Mouse (Mus musculus) cerebellum, postnatal 10 days (tissue): ENCODE results near the gene Zfp827.

Experiments used
- DNase-seq, 2 experiments: peaks; one replicate each; pipeline ENCODE4 v3.0.0; 2021; ENCODE audit warnings: mixed read lengths in 2 of 2

The Zfp827 gene

GRCm38 (mm10) chr8:79067812-79068630, 39.8 kb downstream of the Zfp827 start:
- DNase-seq = no peak

- DNase-seq = no peak
Observed at GRCm38 (mm10) chr8:79073311-79073710, 45.1 kb downstream of the Zfp827 start.

- no peak for DNase-seq
Observed at GRCm38 (mm10) chr8:79074986-79075385, 46.7 kb downstream of the Zfp827 start.

- no peak for DNase-seq
Observed at GRCm38 (mm10) chr8:79077256-79077655, 49.0 kb downstream of the Zfp827 start.

- DNase-seq = peak in 1 of 2 experiments; percentile 28
Observed at GRCm38 (mm10) chr8:79078556-79079195, 50.4 kb downstream of the Zfp827 start.

GRCm38 (mm10) chr8:79079196-79079561, 50.9 kb downstream of the Zfp827 start:
- peak in 1 of 2 experiments; percentile 41 for DNase-seq

GRCm38 (mm10) chr8:79080096-79080739, 52.0 kb downstream of the Zfp827 start:
- no peak for DNase-seq

- no peak for DNase-seq
Observed at GRCm38 (mm10) chr8:79081333-79081732, 53.1 kb downstream of the Zfp827 start.

GRCm38 (mm10) chr8:79081955-79082354, 53.7 kb downstream of the Zfp827 start:
- DNase-seq = no peak

GRCm38 (mm10) chr8:79083461-79084358, 55.5 kb downstream of the Zfp827 start:
- DNase-seq = peak; percentile 36 to 59

- no peak for DNase-seq
Observed at GRCm38 (mm10) chr8:79084359-79084820, 56.2 kb downstream of the Zfp827 start.

GRCm38 (mm10) chr8:79094422-79094821, 66.2 kb downstream of the Zfp827 start:
- no peak for DNase-seq

- DNase-seq = no peak
Observed at GRCm38 (mm10) chr8:79095162-79095561, 66.9 kb downstream of the Zfp827 start.

- DNase-seq = no peak
Observed at GRCm38 (mm10) chr8:79096970-79097369, 68.7 kb downstream of the Zfp827 start.

GRCm38 (mm10) chr8:79102707-79103106, 74.5 kb downstream of the Zfp827 start:
- no peak for DNase-seq

GRCm38 (mm10) chr8:79103185-79103878, 75.1 kb downstream of the Zfp827 start:
- DNase-seq = no peak

- peak; percentile 24 to 45 for DNase-seq
Observed at GRCm38 (mm10) chr8:79103923-79104580, 75.8 kb downstream of the Zfp827 start.

GRCm38 (mm10) chr8:79104634-79105033, 76.4 kb downstream of the Zfp827 start:
- no peak for DNase-seq

- DNase-seq = no peak
Observed at GRCm38 (mm10) chr8:79105186-79105585, 76.9 kb downstream of the Zfp827 start.

GRCm38 (mm10) chr8:79111461-79111860, 83.2 kb downstream of the Zfp827 start:
- no peak for DNase-seq

- no peak for DNase-seq
Observed at GRCm38 (mm10) chr8:79112480-79112879, 84.2 kb downstream of the Zfp827 start.
